8 mouse cellular contexts compared by ENCODE assay signal in genomic region chr6:146501316-146501865, GRCm38 (mm10). TPM values are rescaled to one million over a fixed set of nuclear protein-coding genes. Genes with fewer than 3 reads are reported as not detected.
DNase-seq lines count a peak whose midpoint lies in the region; ATAC-seq and TF ChIP-seq lines count a peak whose summit lies in the region.

No protein-coding gene starts in this region.

- H3K4me1 ChIP-seq in liver, adult 2 months (ENCODE audit: control insufficient read depth, insufficient read depth, low read length): peaks cover 9% of the 10 kb centered on the region
- peaks cover 13% of the 10 kb centered on the region for H3K4me1 ChIP-seq in midbrain, embryonic 16.5 days (ENCODE audit: control insufficient read depth, insufficient read depth, low read length)
- H3K4me1 ChIP-seq in stomach, embryonic 14.5 days (ENCODE audit: control insufficient read depth, insufficient read depth, low read length): peaks cover 5% of the 10 kb centered on the region

- H3K79me2 ChIP-seq in liver, adult 2 months (ENCODE audit: control insufficient read depth, insufficient read depth, low read length): peaks cover 8% of the 10 kb centered on the region; the same call in 1 of the 2 replicates

- H3K9me3 ChIP-seq in midbrain, embryonic 16.5 days (replicated peaks; ENCODE audit: control insufficient read depth, low read length, poor library complexity, severe bottlenecking): no peaks in the 10 kb centered on the region
- H3K9me3 ChIP-seq in stomach, embryonic 14.5 days (ENCODE audit: control insufficient read depth, low read depth, low read length): no peaks in the 10 kb centered on the region

- no peak for TF ChIP-seq CTCF in liver, adult 2 months (IDR thresholded peaks at IDR 0.05; ENCODE audit: low read depth, low read length)

- H3K4me3 ChIP-seq in liver, adult 2 months (ENCODE audit: insufficient read depth, low read depth, low read length): peak overlapping the region; percentile 88
- H3K4me3 ChIP-seq in midbrain, embryonic 16.5 days (ENCODE audit: low read depth, low read length): peak overlapping the region; percentile 65
- peak overlapping the region; percentile 55 for H3K4me3 ChIP-seq in stomach, embryonic 14.5 days (ENCODE audit: low read depth, low read length)

- peak overlapping the region; percentile 91 for H3K9ac ChIP-seq in liver, adult 2 months (ENCODE audit: low read depth, low read length)
- H3K9ac ChIP-seq in midbrain, embryonic 16.5 days (ENCODE audit: low read depth, low read length): peak overlapping the region; percentile 63
- H3K9ac ChIP-seq in stomach, embryonic 14.5 days (replicated peaks; ENCODE audit: low read depth, low read length): peak overlapping the region; percentile 61

- ATAC-seq in frontal cortex, adult (ENCODE audit: low TSS enrichment): peak; percentile 18
- peak; percentile 59 for ATAC-seq in midbrain, embryonic 16.5 days
- no peak for ATAC-seq in stomach, embryonic 14.5 days (ENCODE audit: insufficient number of reproducible peaks, insufficient read depth, low FRiP score, low read depth)

- H3K4me2 ChIP-seq in midbrain, embryonic 16.5 days (ENCODE audit: low read length): peak overlapping the region; percentile 100
- H3K4me2 ChIP-seq in stomach, embryonic 14.5 days (replicated peaks; ENCODE audit: low read depth, low read length): peak overlapping the region; percentile 88

- H3K36me3 ChIP-seq in liver, adult 2 months (ENCODE audit: control insufficient read depth, insufficient read depth, low read length): no peaks in the 10 kb centered on the region
- no peaks in the 10 kb centered on the region for H3K36me3 ChIP-seq in midbrain, embryonic 16.5 days (ENCODE audit: control insufficient read depth, insufficient read depth, low read length)
- H3K36me3 ChIP-seq in stomach, embryonic 14.5 days (ENCODE audit: control insufficient read depth, insufficient read depth, low read length): no peaks in the 10 kb centered on the region

- WGBS in liver, adult 2 months: under 1% methylated on average over 30 of the region's 30 CpGs
- 1% methylated on average over 30 of the region's 30 CpGs for WGBS in midbrain, embryonic 16.5 days
- WGBS in stomach, embryonic 14.5 days: 1% methylated on average over 30 of the region's 30 CpGs

- no peak for DNase-seq in frontal cortex, adult 2 months (ENCODE audit: extremely low spot score in 1 of 2, low spot score in 1 of 2)
- peak; percentile 33 for DNase-seq in cerebellum, adult 9-10 months
- DNase-seq in gastrocnemius, postnatal 25 days: peak; percentile 57
- DNase-seq in induced T-regulatory cell, adult 2 months (ENCODE audit: low read depth): peak; percentile 84
- peak; percentile 39 for DNase-seq in liver, adult 2 months (ENCODE audit: extremely low read depth, low read depth, low spot score)

- TF ChIP-seq POLR2A in liver, adult 2 months (IDR thresholded peaks at IDR 0.05; ENCODE audit: extremely low read depth, insufficient read depth, low read length): no peak

- no peaks in the 10 kb centered on the region for H3K27me3 ChIP-seq in liver, adult 2 months (ENCODE audit: control insufficient read depth, insufficient read depth, low read length)
- peaks cover 8% of the 10 kb centered on the region for H3K27me3 ChIP-seq in midbrain, embryonic 16.5 days (ENCODE audit: control insufficient read depth, insufficient read depth, low read depth, low read length)
- no peaks in the 10 kb centered on the region for H3K27me3 ChIP-seq in stomach, embryonic 14.5 days (ENCODE audit: control insufficient read depth, insufficient read depth, low read length)

- peak overlapping the region; percentile 87 for H3K27ac ChIP-seq in liver, adult 2 months (replicated peaks; ENCODE audit: insufficient read depth, low read depth, low read length)
- H3K27ac ChIP-seq in midbrain, embryonic 16.5 days (ENCODE audit: low read length): peak overlapping the region; percentile 49
- H3K27ac ChIP-seq in stomach, embryonic 14.5 days (ENCODE audit: low read length): peak overlapping the region; percentile 13

RNA-seq across cellular contexts. Expression of gene Itpr2, which starts 0.6 kb away (rescaled TPM):
- 7.8 and 8.5 TPM in 2 replicates for polyA plus RNA-seq in frontal cortex, adult 2 months (2012; rRNA removed)
- 1 to 10 TPM; 8.5 to 9.4 TPM for total RNA-seq in gastrocnemius, postnatal 25 days (2021)
- 22.9 and 27.0 TPM in 2 replicates for total RNA-seq in liver, adult 2 months (2014; rRNA removed)
- polyA plus RNA-seq in liver, adult 2 months (2012; rRNA removed): 6.6 and 9.5 TPM in 2 replicates
- 6.9 and 9.0 TPM in 2 replicates for polyA plus RNA-seq in midbrain, embryonic 16.5 days (2015; fragmentation: Nextera tagmentation; extraction: Ambion mirVana)
- 10.0 and 13.2 TPM in 2 replicates for polyA plus RNA-seq in stomach, embryonic 14.5 days (2014; fragmentation: Nextera tagmentation; extraction: Ambion mirVana)

Comparison
In these comparisons a context has a peak if more than half of its experiments do, and no peak if none do; other contexts are left out.
1. DNase-seq: peak in cerebellum, adult 9-10 months (single experiment), gastrocnemius, postnatal 25 days (single experiment), induced T-regulatory cell, adult 2 months (single experiment) and liver, adult 2 months (single experiment); none in frontal cortex, adult 2 months (0 of 2).
2. H3K27ac ChIP-seq: peak in every context shown above with its lines; median percentile 87 in liver, adult 2 months; 49 in midbrain, embryonic 16.5 days; 13 in stomach, embryonic 14.5 days.
3. Peak in every context shown above with its lines, with median percentiles within 50 percentile points of each other: H3K4me3 ChIP-seq and H3K9ac ChIP-seq.